Mouse (Mus musculus): ENCODE data around the gene Gcnt2. TPM values are rescaled to one million over a fixed set of nuclear protein-coding genes. Genes with fewer than 3 reads are reported as not detected.

The Gcnt2 gene
- polyA plus RNA-seq, 1 experiment from 2014 or later: 2.5 TPM

GRCm38 (mm10) chr13:40907274-40907673, 47.7 kb downstream of the Gcnt2 start:
- Histone ChIP-seq H3K9me3 (ENCODE audit: low read length) (no peaks in the 10 kb centered on the region), H3K27ac (ENCODE audit: low read depth) (no peak overlapping the region), H3K4me1 (ENCODE audit: insufficient read depth) (no peaks in the 10 kb centered on the region), H3K9ac (replicated peaks) (no peak overlapping the region), H3K27me3 (ENCODE audit: insufficient read depth, low read length) (no peaks in the 10 kb centered on the region), H3K4me3 (ENCODE audit: low read depth, low read length) (no peak overlapping the region), H3K4me2 (ENCODE audit: low read depth, low read length) (no peak overlapping the region), H3K36me3 (replicated peaks; ENCODE audit: insufficient read depth, low read length) (no peaks in the 10 kb centered on the region)
- DNase-seq (no peak), ATAC-seq (no peak)
- TF ChIP-seq CTCF (IDR thresholded peaks at IDR 0.05; ENCODE audit: low read depth) (no peak), EP300 (IDR thresholded peaks at IDR 0.05; ENCODE audit: low read depth) (no peak)
- WGBS (ENCODE audit: insufficient replicate concordance): 66% methylated on average over 7 of the region's 7 CpGs

DNA sequence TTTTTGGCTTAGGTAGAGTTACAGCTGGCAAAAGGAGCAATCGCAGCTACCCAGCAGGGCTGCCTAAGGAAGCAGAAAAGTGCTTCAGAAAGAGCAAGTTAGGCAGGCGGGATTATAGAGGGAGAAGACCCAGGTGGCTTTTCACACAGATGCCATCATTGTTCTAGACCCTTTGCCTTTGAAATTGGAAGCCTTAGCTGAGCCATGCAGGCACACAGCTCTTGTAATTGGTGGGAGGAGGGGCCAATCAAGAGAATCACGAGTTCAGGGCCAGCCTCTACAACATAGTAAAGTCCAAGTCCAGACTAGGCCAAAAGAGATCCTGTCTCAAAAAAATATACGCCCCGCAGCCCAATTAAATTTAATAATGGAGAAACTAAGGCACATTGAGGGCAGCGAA, 48.5 kb downstream of the Gcnt2 start:
- WGBS (ENCODE audit: insufficient replicate concordance): 65% methylated on average over 6 of the region's 6 CpGs

DNA sequence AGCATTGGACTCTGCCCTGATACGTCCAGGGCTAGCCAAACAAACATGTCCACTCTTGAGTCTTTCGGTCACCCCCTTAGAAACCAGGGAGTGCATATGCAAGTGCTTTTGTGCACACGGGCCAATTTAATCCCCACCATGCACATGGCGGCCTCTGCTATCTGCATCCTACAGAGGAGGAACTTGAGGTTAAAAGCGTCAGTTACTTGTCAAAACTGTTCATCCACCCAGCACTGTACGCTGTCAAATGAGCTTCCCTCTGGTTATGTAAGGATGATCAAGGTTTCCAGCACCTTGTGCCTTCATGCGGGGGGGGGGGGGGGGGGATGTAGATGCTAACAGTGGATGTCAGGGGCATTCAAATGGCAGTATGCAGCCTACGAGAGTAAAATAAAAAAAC, 49.5 kb downstream of the Gcnt2 start:
- DNase-seq (no peak), ATAC-seq (peak; percentile 60)
- no peaks in the 10 kb centered on the region for H3K27me3 ChIP-seq (ENCODE audit: insufficient read depth, low read length)
- no peak overlapping the region for H3K27ac ChIP-seq (ENCODE audit: low read depth)
- no peak overlapping the region for H3K4me2 ChIP-seq (ENCODE audit: low read depth, low read length)
- no peak overlapping the region for H3K9ac ChIP-seq (replicated peaks)
- H3K4me3 ChIP-seq (ENCODE audit: low read depth, low read length): no peak overlapping the region
- 37% methylated on average over 7 of the region's 8 CpGs for WGBS (ENCODE audit: insufficient replicate concordance)
- no peaks in the 10 kb centered on the region for H3K9me3 ChIP-seq (ENCODE audit: low read length)
- peaks cover 7% of the 10 kb centered on the region; the same call in 1 of the 2 replicates for H3K4me1 ChIP-seq (ENCODE audit: insufficient read depth)
- no peaks in the 10 kb centered on the region for H3K36me3 ChIP-seq (replicated peaks; ENCODE audit: insufficient read depth, low read length)
- peak; percentile 77 for TF ChIP-seq EP300 (IDR thresholded peaks at IDR 0.05; ENCODE audit: low read depth)
- TF ChIP-seq CTCF (IDR thresholded peaks at IDR 0.05; ENCODE audit: low read depth): no peak

More for the DNA sequence above, 48.5 kb downstream of the Gcnt2 start:
- H3K27ac ChIP-seq (ENCODE audit: low read depth): no peak overlapping the region
- H3K9me3 ChIP-seq (ENCODE audit: low read length): no peaks in the 10 kb centered on the region
- H3K4me2 ChIP-seq (ENCODE audit: low read depth, low read length): no peak overlapping the region
- ATAC-seq (no peak), DNase-seq (no peak)
- no peaks in the 10 kb centered on the region for H3K27me3 ChIP-seq (ENCODE audit: insufficient read depth, low read length)
- H3K9ac ChIP-seq (replicated peaks): no peak overlapping the region
- no peak overlapping the region for H3K4me3 ChIP-seq (ENCODE audit: low read depth, low read length)
- 0 out of 2 replicates have a peak, but pooled peaks cover 5% of the 10 kb centered on the region for H3K4me1 ChIP-seq (ENCODE audit: insufficient read depth)
- TF ChIP-seq CTCF (IDR thresholded peaks at IDR 0.05; ENCODE audit: low read depth) (no peak), EP300 (IDR thresholded peaks at IDR 0.05; ENCODE audit: low read depth) (no peak)
- H3K36me3 ChIP-seq (replicated peaks; ENCODE audit: insufficient read depth, low read length): no peaks in the 10 kb centered on the region

DNA sequence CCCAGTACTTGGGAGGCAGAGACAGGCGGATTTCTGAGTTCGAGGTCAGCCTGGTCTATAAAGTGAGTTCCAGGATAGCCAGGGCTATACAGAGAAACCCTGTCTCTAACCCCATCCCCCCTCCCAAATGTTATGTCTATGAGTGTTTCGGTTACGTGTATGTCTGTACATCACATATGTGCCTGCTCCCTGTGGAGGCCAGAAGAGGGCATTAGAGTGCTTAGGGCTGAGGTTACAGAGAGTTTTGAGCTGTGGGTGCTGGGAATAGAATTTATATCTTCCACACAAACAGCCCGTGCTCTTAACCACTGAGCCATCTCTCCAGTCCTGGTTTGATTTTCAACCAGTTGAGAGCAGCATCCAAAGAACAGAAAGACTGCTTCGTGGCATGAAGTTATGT, 50.5 kb downstream of the Gcnt2 start:
- ATAC-seq (no peak), DNase-seq (no peak)
- WGBS (ENCODE audit: insufficient replicate concordance): 89% methylated on average over 6 of the region's 6 CpGs
- Histone ChIP-seq H3K27me3 (ENCODE audit: insufficient read depth, low read length) (no peaks in the 10 kb centered on the region), H3K4me1 (ENCODE audit: insufficient read depth) (peaks cover 10% of the 10 kb centered on the region), H3K4me2 (ENCODE audit: low read depth, low read length) (no peak overlapping the region), H3K9ac (replicated peaks) (no peak overlapping the region), H3K36me3 (replicated peaks; ENCODE audit: insufficient read depth, low read length) (no peaks in the 10 kb centered on the region), H3K27ac (ENCODE audit: low read depth) (no peak overlapping the region), H3K9me3 (ENCODE audit: low read length) (no peaks in the 10 kb centered on the region), H3K4me3 (ENCODE audit: low read depth, low read length) (no peak overlapping the region)
- TF ChIP-seq CTCF (IDR thresholded peaks at IDR 0.05; ENCODE audit: low read depth) (peak; percentile 29), EP300 (IDR thresholded peaks at IDR 0.05; ENCODE audit: low read depth) (no peak)

DNA sequence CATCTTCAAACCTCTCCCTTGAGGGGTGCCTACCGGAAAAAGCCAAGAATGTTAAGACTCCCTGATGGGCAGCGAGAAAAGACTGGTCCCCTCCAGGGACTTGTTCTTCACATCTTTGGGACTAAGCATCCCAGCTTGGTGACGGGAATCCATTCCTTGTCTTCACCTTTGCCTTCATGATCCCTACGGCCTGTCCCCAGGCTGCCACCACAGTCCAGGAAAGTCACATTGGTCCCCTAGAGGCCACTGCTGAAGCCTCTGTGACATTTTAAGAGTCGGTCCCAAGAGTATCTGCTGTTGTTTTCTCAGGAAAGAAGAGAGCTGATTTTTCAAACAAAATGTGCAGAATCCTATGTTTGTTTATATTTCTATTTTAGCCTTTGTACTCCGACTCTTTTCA, 52.4 kb downstream of the Gcnt2 start:
- WGBS (ENCODE audit: insufficient replicate concordance): 79% methylated on average over 6 of the region's 6 CpGs
- no peaks in the 10 kb centered on the region for H3K27me3 ChIP-seq (ENCODE audit: insufficient read depth, low read length)
- peaks cover 16% of the 10 kb centered on the region for H3K4me1 ChIP-seq (ENCODE audit: insufficient read depth)
- no peak overlapping the region for H3K27ac ChIP-seq (ENCODE audit: low read depth)
- H3K36me3 ChIP-seq (replicated peaks; ENCODE audit: insufficient read depth, low read length): no peaks in the 10 kb centered on the region
- TF ChIP-seq EP300 (IDR thresholded peaks at IDR 0.05; ENCODE audit: low read depth): no peak
- no peak for TF ChIP-seq CTCF (IDR thresholded peaks at IDR 0.05; ENCODE audit: low read depth)
- ATAC-seq: no peak
- H3K4me3 ChIP-seq (ENCODE audit: low read depth, low read length): no peak overlapping the region
- no peak overlapping the region for H3K4me2 ChIP-seq (ENCODE audit: low read depth, low read length)
- H3K9ac ChIP-seq (replicated peaks): no peak overlapping the region
- H3K9me3 ChIP-seq (ENCODE audit: low read length): no peaks in the 10 kb centered on the region
- no peak for DNase-seq

- DNase-seq (no peak), ATAC-seq (peak; percentile 76)
- WGBS (ENCODE audit: insufficient replicate concordance): 64% methylated on average over 14 of the region's 14 CpGs
- peak overlapping the region; percentile 38; the same call in 1 of the 2 replicates for H3K4me2 ChIP-seq (ENCODE audit: low read depth, low read length)
- no peaks in the 10 kb centered on the region for H3K36me3 ChIP-seq (replicated peaks; ENCODE audit: insufficient read depth, low read length)
- H3K9ac ChIP-seq (replicated peaks): no peak overlapping the region
- H3K27ac ChIP-seq (ENCODE audit: low read depth): peak overlapping the region; percentile 87
- TF ChIP-seq EP300 (IDR thresholded peaks at IDR 0.05; ENCODE audit: low read depth) (peak; percentile 65), CTCF (IDR thresholded peaks at IDR 0.05; ENCODE audit: low read depth) (no peak)
- H3K27me3 ChIP-seq (ENCODE audit: insufficient read depth, low read length): no peaks in the 10 kb centered on the region
- H3K4me3 ChIP-seq (ENCODE audit: low read depth, low read length): no peak overlapping the region
- no peaks in the 10 kb centered on the region for H3K9me3 ChIP-seq (ENCODE audit: low read length)
- peaks cover 26% of the 10 kb centered on the region for H3K4me1 ChIP-seq (ENCODE audit: insufficient read depth)
Measured at GRCm38 (mm10) chr13:40913395-40914018, 54.0 kb downstream of the Gcnt2 start.

Measured in liver, postnatal 0 days (tissue).